Comparison of ENCODE assay signal across 8 mouse cellular contexts in genomic region chr5:93207006-93207348, GRCm38 (mm10). TPM values are rescaled to one million over a fixed set of nuclear protein-coding genes. Genes with fewer than 3 reads are reported as not detected.
A peak's percentile ranks its signal among the peaks of the same experiment; 100 is the strongest.
DNase-seq lines count a peak whose midpoint lies in the region; ATAC-seq lines count a peak whose summit lies in the region.

No protein-coding gene starts in this region.

- WGBS in forebrain, embryonic 11.5 days, result 9% methylated on average over 6 of the region's 6 CpGs
- 2% methylated on average over 6 of the region's 6 CpGs for WGBS in intestine, embryonic 16.5 days
- WGBS in liver, embryonic 11.5 days, result 10% methylated on average over 6 of the region's 6 CpGs

- peak overlapping the region; percentile 90 for H3K4me3 ChIP-seq in forebrain, embryonic 11.5 days (ENCODE audit: low read depth, low read length)
- peak overlapping the region; percentile 84 for H3K4me3 ChIP-seq in intestine, embryonic 16.5 days (ENCODE audit: low read length)
- peak overlapping the region; percentile 90 for H3K4me3 ChIP-seq in liver, embryonic 11.5 days (ENCODE audit: low read depth, low read length)

- H3K36me3 ChIP-seq in forebrain, embryonic 11.5 days (ENCODE audit: control insufficient read depth, insufficient read depth, low read length), result no peaks in the 10 kb centered on the region
- H3K36me3 ChIP-seq in intestine, embryonic 16.5 days (ENCODE audit: control insufficient read depth, insufficient read depth, low read length), result no peaks in the 10 kb centered on the region; the same call in 1 of the 2 replicates
- H3K36me3 ChIP-seq in liver, embryonic 11.5 days (ENCODE audit: control insufficient read depth, insufficient read depth, low read length), result no peaks in the 10 kb centered on the region

- H3K27ac ChIP-seq in forebrain, embryonic 11.5 days (ENCODE audit: low read depth, low read length), result peak overlapping the region; percentile 68
- H3K27ac ChIP-seq in intestine, embryonic 16.5 days (ENCODE audit: low read length), result peak overlapping the region; percentile 89
- H3K27ac ChIP-seq in liver, embryonic 11.5 days (ENCODE audit: low read depth, low read length), result peak overlapping the region; percentile 93

- peak; percentile 5 for ATAC-seq in activated CD4-positive, CD25-positive, alpha-beta regulatory T cell, adult 4 months
- peak; percentile 31; the same call in 1 of the 2 replicates for ATAC-seq in forebrain, embryonic 11.5 days (replicated peaks; ENCODE audit: low FRiP score)
- ATAC-seq in intestine, embryonic 16.5 days, result peak; percentile 13
- ATAC-seq in liver, embryonic 11.5 days (replicated peaks; ENCODE audit: low FRiP score), result peak; percentile 5; the same call in 1 of the 2 replicates
- 0 out of 2 replicates have a peak, but pooled peaks have one; percentile 1 for ATAC-seq in monocyte, adult 5-6 weeks (replicated peaks; ENCODE audit: insufficient number of reproducible peaks, low FRiP score, low TSS enrichment, poor library complexity, severe bottlenecking)

- peak overlapping the region; percentile 93 for H3K9ac ChIP-seq in forebrain, embryonic 11.5 days (ENCODE audit: low read length)
- peak overlapping the region; percentile 90 for H3K9ac ChIP-seq in intestine, embryonic 16.5 days (ENCODE audit: low read depth, low read length)
- H3K9ac ChIP-seq in liver, embryonic 11.5 days (ENCODE audit: low read depth, low read length), result peak overlapping the region; percentile 91

- no peaks in the 10 kb centered on the region for H3K9me3 ChIP-seq in forebrain, embryonic 11.5 days (ENCODE audit: control insufficient read depth, low read length)
- H3K9me3 ChIP-seq in intestine, embryonic 16.5 days (ENCODE audit: control insufficient read depth, low read length), result no peaks in the 10 kb centered on the region
- H3K9me3 ChIP-seq in liver, embryonic 11.5 days (ENCODE audit: control insufficient read depth, low read length), result no peaks in the 10 kb centered on the region

- H3K27me3 ChIP-seq in forebrain, embryonic 11.5 days (ENCODE audit: control insufficient read depth, insufficient read depth, low read length), result no peaks in the 10 kb centered on the region
- H3K27me3 ChIP-seq in intestine, embryonic 16.5 days (replicated peaks; ENCODE audit: control insufficient read depth, insufficient read depth, low read length), result no peaks in the 10 kb centered on the region
- H3K27me3 ChIP-seq in liver, embryonic 11.5 days (replicated peaks; ENCODE audit: control insufficient read depth, insufficient read depth, low read length), result no peaks in the 10 kb centered on the region

- peaks cover 5% of the 10 kb centered on the region; the same call in 1 of the 2 replicates for H3K4me1 ChIP-seq in forebrain, embryonic 11.5 days (replicated peaks; ENCODE audit: control insufficient read depth, insufficient read depth, low read length)
- peaks cover 3% of the 10 kb centered on the region; the same call in 1 of the 2 replicates for H3K4me1 ChIP-seq in intestine, embryonic 16.5 days (ENCODE audit: control insufficient read depth, insufficient read depth, low read length)
- peaks cover 3% of the 10 kb centered on the region; the same call in 1 of the 2 replicates for H3K4me1 ChIP-seq in liver, embryonic 11.5 days (replicated peaks; ENCODE audit: control insufficient read depth, insufficient read depth, low read length)

- H3K4me2 ChIP-seq in forebrain, embryonic 11.5 days (ENCODE audit: low read depth, low read length, severe bottlenecking), result peak overlapping the region; percentile 48
- H3K4me2 ChIP-seq in intestine, embryonic 16.5 days (ENCODE audit: low read depth, low read length), result peak overlapping the region; percentile 53
- peak overlapping the region; percentile 77 for H3K4me2 ChIP-seq in liver, embryonic 11.5 days

- peak; percentile 47 for DNase-seq in left cerebral cortex, adult 11 months (ENCODE audit: low spot score)
- no peak for DNase-seq in left cerebral cortex, adult 18-20 months (ENCODE audit: low spot score in 2 of 2)
- no peak for DNase-seq in forebrain, embryonic 11.5 days (ENCODE audit: low spot score)
- DNase-seq in liver, embryonic 11.5 days (ENCODE audit: low spot score), result no peak
- DNase-seq in urinary bladder, postnatal 4 days (ENCODE audit: low spot score in 2 of 2), result no peak

RNA-seq across cellular contexts. Expression of gene 2010109A12Rik, which starts 0.7 kb away (rescaled TPM):
- under 1 TPM; 0.52 to 0.56 TPM for total RNA-seq in left cerebral cortex, adult 18-20 months (2021)
- polyA plus RNA-seq in activated CD4-positive, CD25-positive, alpha-beta regulatory T cell, adult 4 months (2017; shearing (Covaris generic)), result under 1 TPM; 0.37 to 0.57 TPM
- polyA plus RNA-seq in forebrain, embryonic 11.5 days (2014; fragmentation: Nextera tagmentation; extraction: Ambion mirVana), result 1.7 and 2.7 TPM in 2 replicates
- 1.8 and 2.1 TPM in 2 replicates for polyA plus RNA-seq in intestine, embryonic 16.5 days (2015; fragmentation: Nextera tagmentation; extraction: Ambion mirVana)
- polyA plus RNA-seq in liver, embryonic 11.5 days (2014; fragmentation: Nextera tagmentation; extraction: Ambion mirVana), result 1.4 and 2.2 TPM in 2 replicates
- 0.96 to 4.9 TPM (median 2.6 TPM) in 3 replicates for total RNA-seq in monocyte, adult 5-6 weeks (2017)

RNA-seq across cellular contexts. Expression of gene Ccni, which starts 0.7 kb away (rescaled TPM):
- 100 to 1,000 TPM; 284 to 293 TPM for total RNA-seq in left cerebral cortex, adult 18-20 months (2021)
- 10 to 100 TPM; 72.4 to 79.4 TPM for polyA plus RNA-seq in activated CD4-positive, CD25-positive, alpha-beta regulatory T cell, adult 4 months (2017; shearing (Covaris generic))
- 168 and 181 TPM in 2 replicates for polyA plus RNA-seq in forebrain, embryonic 11.5 days (2014; fragmentation: Nextera tagmentation; extraction: Ambion mirVana)
- polyA plus RNA-seq in intestine, embryonic 16.5 days (2015; fragmentation: Nextera tagmentation; extraction: Ambion mirVana), result 67.5 and 69.2 TPM in 2 replicates
- polyA plus RNA-seq in liver, embryonic 11.5 days (2014; fragmentation: Nextera tagmentation; extraction: Ambion mirVana), result 67.8 and 69.4 TPM in 2 replicates
- total RNA-seq in monocyte, adult 5-6 weeks (2017), result 90.9 to 115 TPM (median 110 TPM) in 3 replicates
